Comparison of ENCODE assay signal across 13 mouse cellular contexts in the genomic region with DNA sequence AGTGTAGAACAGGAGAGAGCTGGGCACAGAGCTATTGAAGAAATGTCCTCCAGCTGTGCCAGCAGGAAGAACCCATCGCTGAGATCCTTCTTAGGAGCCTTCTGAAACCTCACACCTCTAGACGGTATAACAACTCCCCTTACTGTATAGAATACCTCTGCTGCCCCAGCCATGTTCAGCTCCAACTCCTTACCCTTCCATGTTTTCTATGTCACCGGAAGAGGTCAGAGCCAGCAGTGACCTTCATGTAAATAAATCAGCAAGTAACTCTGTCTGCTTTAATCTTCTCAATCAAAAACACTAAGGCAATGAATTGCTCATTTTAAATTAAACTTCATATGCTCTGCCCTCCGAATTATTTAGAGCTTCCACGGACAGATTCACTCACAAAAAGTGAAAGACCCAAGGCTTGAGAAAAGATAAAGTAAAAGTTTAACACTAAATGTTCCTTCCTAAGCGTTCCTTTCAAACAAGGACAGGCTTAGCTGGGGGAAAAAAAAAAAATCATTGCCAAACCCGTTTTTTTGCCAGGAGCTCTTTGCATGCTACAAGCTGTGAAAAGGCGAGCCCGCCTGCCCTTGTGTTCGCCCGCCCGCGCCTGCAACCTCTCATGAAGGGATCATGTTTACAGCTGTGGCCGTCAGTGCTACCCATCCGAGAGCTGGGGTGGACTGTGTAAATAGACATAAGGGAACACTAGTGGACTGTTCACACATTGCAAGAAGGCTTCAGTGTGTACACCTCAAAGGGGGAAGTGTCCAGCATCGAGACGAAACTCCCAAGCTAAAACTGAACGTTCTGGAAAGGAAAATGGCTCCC. TPM values are rescaled to one million over a fixed set of nuclear protein-coding genes. Genes with fewer than 3 reads are reported as not detected.
A peak's percentile ranks its signal among the peaks of the same experiment; 100 is the strongest.
DNase-seq lines count a peak whose midpoint lies in the region; ATAC-seq and TF ChIP-seq lines count a peak whose summit lies in the region.
"Had no signal": no experiment of that assay in that cellular context is flagged by ENCODE, and none has a peak within 500 bp of the region (broad histone marks: within the 10 kb centered on the region; RNA-seq: fewer than 3 reads in every experiment).

No protein-coding gene starts in this region.

- no peak overlapping the region for H3K9ac ChIP-seq in lung, embryonic 14.5 days
- H3K9ac ChIP-seq in stomach, embryonic 14.5 days (replicated peaks; ENCODE audit: low read depth, low read length): no peak overlapping the region
- no peak overlapping the region for H3K9ac ChIP-seq in midbrain, embryonic 11.5 days (ENCODE audit: low read length)

- H3K9me3 ChIP-seq in lung, embryonic 14.5 days (ENCODE audit: low read depth, low read length): no peaks in the 10 kb centered on the region
- H3K9me3 ChIP-seq in stomach, embryonic 14.5 days (ENCODE audit: control insufficient read depth, low read depth, low read length): no peaks in the 10 kb centered on the region
- no peaks in the 10 kb centered on the region for H3K9me3 ChIP-seq in midbrain, embryonic 11.5 days (ENCODE audit: control insufficient read depth, low read length)
- H3K9me3 ChIP-seq: midbrain, embryonic 10.5 days had no signal

- H3K4me2 ChIP-seq in lung, embryonic 14.5 days: peak overlapping the region; percentile 52
- H3K4me2 ChIP-seq in stomach, embryonic 14.5 days (replicated peaks; ENCODE audit: low read depth, low read length): peak overlapping the region; percentile 35
- H3K4me2 ChIP-seq in midbrain, embryonic 11.5 days: no peak overlapping the region

- peak; percentile 61; the same call in 1 of the 2 replicates for ATAC-seq in lung, embryonic 14.5 days (ENCODE audit: insufficient read depth)
- ATAC-seq in stomach, embryonic 14.5 days (ENCODE audit: insufficient number of reproducible peaks, insufficient read depth, low FRiP score, low read depth): no peak
- no peak for ATAC-seq in midbrain, embryonic 11.5 days (ENCODE audit: low FRiP score)
- ATAC-seq: Patski had no signal

- H3K27me3 ChIP-seq in lung, embryonic 14.5 days (ENCODE audit: insufficient read depth, low read length): no peaks in the 10 kb centered on the region
- H3K27me3 ChIP-seq in stomach, embryonic 14.5 days (ENCODE audit: control insufficient read depth, insufficient read depth, low read length): no peaks in the 10 kb centered on the region
- no peaks in the 10 kb centered on the region; the same call in 1 of the 2 replicates for H3K27me3 ChIP-seq in midbrain, embryonic 11.5 days (ENCODE audit: control insufficient read depth, insufficient read depth, low read length)

- peak; percentile 21; the same call in 1 of the 2 replicates for TF ChIP-seq CTCF in lung, embryonic 14.5 days (IDR thresholded peaks at IDR 0.05; ENCODE audit: low read depth)

- DNase-seq in adrenal gland, adult 2 months: peak; percentile 58
- no peak for DNase-seq in adrenal gland, adult 18-20 months (ENCODE audit: low spot score in 2 of 2)
- DNase-seq in lung, embryonic 14.5 days: peak; percentile 65
- no peak for DNase-seq in lung, postnatal 36 days
- peak; percentile 23 to 58 for DNase-seq in kidney, postnatal 25 days
- no peak for DNase-seq in midbrain, embryonic 11.5 days (ENCODE audit: low spot score, missing footprints)
- no peak for DNase-seq in frontal cortex, postnatal 36 days (ENCODE audit: low spot score in 2 of 2)
- DNase-seq: cerebellum, adult 11 months; right cerebral cortex, adult 18-20 months had no signal

- no peak overlapping the region for H3K4me3 ChIP-seq in lung, embryonic 14.5 days (ENCODE audit: low read depth, low read length)
- no peak overlapping the region for H3K4me3 ChIP-seq in stomach, embryonic 14.5 days (ENCODE audit: low read depth, low read length)
- no peak overlapping the region for H3K4me3 ChIP-seq in midbrain, embryonic 11.5 days (ENCODE audit: low read depth, low read length)
- H3K4me3 ChIP-seq: midbrain, embryonic 10.5 days had no signal

- H3K27ac ChIP-seq in lung, embryonic 14.5 days (ENCODE audit: low read depth): no peak overlapping the region
- no peak overlapping the region; the same call in 1 of the 2 replicates for H3K27ac ChIP-seq in stomach, embryonic 14.5 days (ENCODE audit: low read length)
- no peak overlapping the region for H3K27ac ChIP-seq in midbrain, embryonic 11.5 days (ENCODE audit: low read depth, low read length)
- H3K27ac ChIP-seq: midbrain, embryonic 10.5 days had no signal

- no peaks in the 10 kb centered on the region; the same call in 1 of the 2 replicates for H3K4me1 ChIP-seq in lung, embryonic 14.5 days (ENCODE audit: insufficient read depth)
- peaks cover 17% of the 10 kb centered on the region for H3K4me1 ChIP-seq in stomach, embryonic 14.5 days (ENCODE audit: control insufficient read depth, insufficient read depth, low read length)
- H3K4me1 ChIP-seq in midbrain, embryonic 11.5 days (ENCODE audit: control insufficient read depth, insufficient read depth, low read length): peaks cover 3% of the 10 kb centered on the region; the same call in 1 of the 2 replicates

- 17% methylated on average over 18 of the region's 18 CpGs for WGBS in lung, embryonic 14.5 days
- 18% methylated on average over 18 of the region's 18 CpGs for WGBS in stomach, embryonic 14.5 days
- 57% methylated on average over 18 of the region's 18 CpGs for WGBS in midbrain, embryonic 11.5 days

- no peaks in the 10 kb centered on the region for H3K36me3 ChIP-seq in lung, embryonic 14.5 days (ENCODE audit: insufficient read depth)
- no peaks in the 10 kb centered on the region for H3K36me3 ChIP-seq in stomach, embryonic 14.5 days (ENCODE audit: control insufficient read depth, insufficient read depth, low read length)
- no peaks in the 10 kb centered on the region for H3K36me3 ChIP-seq in midbrain, embryonic 11.5 days (ENCODE audit: control insufficient read depth, insufficient read depth, low read length)
- H3K36me3 ChIP-seq: midbrain, embryonic 10.5 days had no signal

RNA-seq across cellular contexts. Expression of a gene that starts 0.7 kb away (rescaled TPM):
- total RNA-seq in adrenal gland, adult 2 months (2021): not detected
- polyA plus RNA-seq in adrenal gland, adult 2 months (2012; rRNA removed): 0.07 and 0.22 TPM in 2 replicates
- total RNA-seq in adrenal gland, adult 18-20 months (2021): under 1 TPM; 0.42 to 0.56 TPM
- 0.47 and 0.49 TPM in 2 replicates for polyA plus RNA-seq in lung, embryonic 14.5 days (2014; fragmentation: Nextera tagmentation; extraction: Ambion mirVana)
- 0.46 and 0.74 TPM in 2 replicates for polyA plus RNA-seq in stomach, embryonic 14.5 days (2014; fragmentation: Nextera tagmentation; extraction: Ambion mirVana)
- 0.20 and 0.29 TPM in 2 replicates for polyA plus RNA-seq in midbrain, embryonic 11.5 days (2014; fragmentation: Nextera tagmentation; extraction: Ambion mirVana)
- polyA plus RNA-seq: large intestine, adult 2 months had no signal

RNA-seq across cellular contexts. Expression of a gene that starts 29.1 kb away (rescaled TPM):
- total RNA-seq in adrenal gland, adult 2 months (2021): 1 to 10 TPM in 1 of 2 experiments, under 1 TPM in 1; 0.72 to 1.0 TPM
- polyA plus RNA-seq in adrenal gland, adult 2 months (2012; rRNA removed): 0.30 and 1.2 TPM in 2 replicates
- under 1 TPM; 0.42 to 0.50 TPM for total RNA-seq in adrenal gland, adult 18-20 months (2021)
- 20.5 and 21.0 TPM in 2 replicates for polyA plus RNA-seq in lung, embryonic 14.5 days (2014; fragmentation: Nextera tagmentation; extraction: Ambion mirVana)
- 22.3 and 25.9 TPM in 2 replicates for polyA plus RNA-seq in stomach, embryonic 14.5 days (2014; fragmentation: Nextera tagmentation; extraction: Ambion mirVana)
- polyA plus RNA-seq in midbrain, embryonic 11.5 days (2014; fragmentation: Nextera tagmentation; extraction: Ambion mirVana): 19.8 and 22.6 TPM in 2 replicates

RNA-seq across cellular contexts. Expression of a gene that starts 29.2 kb away (rescaled TPM):
- total RNA-seq in adrenal gland, adult 2 months (2021): 1 to 10 TPM; 3.1 to 5.3 TPM
- 0.57 and 0.94 TPM in 2 replicates for polyA plus RNA-seq in adrenal gland, adult 2 months (2012; rRNA removed)
- total RNA-seq in adrenal gland, adult 18-20 months (2021): 1 to 10 TPM; 2.7 to 3.6 TPM
- 9.8 and 13.7 TPM in 2 replicates for polyA plus RNA-seq in lung, embryonic 14.5 days (2014; fragmentation: Nextera tagmentation; extraction: Ambion mirVana)
- 11.5 and 13.8 TPM in 2 replicates for polyA plus RNA-seq in stomach, embryonic 14.5 days (2014; fragmentation: Nextera tagmentation; extraction: Ambion mirVana)
- 17.0 and 18.8 TPM in 2 replicates for polyA plus RNA-seq in midbrain, embryonic 11.5 days (2014; fragmentation: Nextera tagmentation; extraction: Ambion mirVana)

Comparison
In these comparisons a context has a peak if more than half of its experiments do, and no peak if none do; other contexts are left out.
1. DNase-seq: peak in adrenal gland, adult 2 months (single experiment), lung, embryonic 14.5 days (single experiment) and kidney, postnatal 25 days (2 of 2); none in adrenal gland, adult 18-20 months (0 of 2), lung, postnatal 36 days (single experiment), midbrain, embryonic 11.5 days (single experiment) and frontal cortex, postnatal 36 days (0 of 2).